Mouse (Mus musculus): ENCODE measurements around the gene Mfsd6.

DNA sequence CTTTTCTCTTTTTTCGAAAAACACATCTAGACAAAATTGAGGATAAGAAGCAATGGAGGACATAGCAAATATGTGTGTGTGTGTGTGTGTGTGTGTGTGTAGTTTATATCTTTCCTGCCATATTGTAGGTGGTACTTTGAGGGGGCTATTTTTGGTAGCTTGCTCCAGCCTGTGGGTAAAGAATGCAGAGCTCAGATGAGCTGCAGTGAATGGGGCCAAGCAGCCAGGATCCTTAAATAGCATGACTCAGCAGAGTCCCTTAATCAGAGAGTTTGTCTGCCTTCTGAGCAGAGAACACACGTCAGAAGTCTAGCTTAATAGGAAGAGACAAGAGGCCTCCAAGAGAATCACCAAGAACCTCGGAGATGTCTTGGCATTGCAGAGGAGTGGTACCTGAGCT, 25.4 kb upstream of the Mfsd6 start:
- no peak for TF ChIP-seq TAL1 (IDR thresholded peaks at IDR 0.05; ENCODE audit: low read length)
- TF ChIP-seq GATA1 (IDR thresholded peaks at IDR 0.05; ENCODE audit: low read length) = no peak

All from erythroblast, embryonic 14.5 days (primary cell).